Comparison of ENCODE assay signal across 24 mouse cellular contexts in the genomic region with DNA sequence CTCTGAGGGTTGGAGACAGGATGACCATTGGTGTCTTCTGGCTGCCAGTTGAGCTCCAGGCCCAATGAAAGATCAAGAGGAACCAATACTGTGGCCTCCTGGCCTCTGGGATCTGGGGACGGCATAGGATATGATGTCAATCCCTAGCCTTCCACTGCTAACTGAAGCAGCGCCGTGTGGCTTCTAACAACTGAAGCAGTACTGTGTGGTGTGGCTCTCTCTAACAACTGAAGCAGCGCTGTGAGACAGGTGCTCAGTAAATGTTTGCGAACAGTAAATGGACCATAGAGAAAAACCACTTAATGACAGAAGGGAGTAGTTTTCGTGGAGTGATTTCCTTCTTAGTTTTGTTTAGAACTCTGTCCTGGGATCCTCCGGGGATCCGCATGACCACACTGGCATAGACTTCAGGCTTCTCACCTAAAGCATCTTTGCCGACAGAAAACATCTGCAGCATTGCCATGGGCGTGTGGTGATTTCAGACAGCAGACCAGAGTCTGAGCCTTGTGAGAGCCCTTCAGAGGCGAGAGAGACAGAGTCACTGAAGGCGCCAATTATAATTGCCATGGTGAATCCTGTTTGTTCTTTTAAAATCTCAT.
"Had no signal": no experiment of that assay in that cellular context is flagged by ENCODE, and none has a peak within 500 bp of the region (broad histone marks: within the 10 kb centered on the region; RNA-seq: fewer than 3 reads in every experiment).

No protein-coding gene starts in this region.

- H3K4me1 ChIP-seq: heart, embryonic 15.5 days had no signal

- H3K27me3 ChIP-seq: heart, embryonic 15.5 days; hindbrain, embryonic 15.5 days; limb, embryonic 15.5 days; liver, embryonic 12.5 days had no signal

- ATAC-seq: forebrain, postnatal 0 days; hindbrain, postnatal 0 days; intestine, embryonic 16.5 days; liver, embryonic 12.5 days had no signal

- DNase-seq: forebrain, postnatal 0 days; gastrocnemius, postnatal 14 days; gastrocnemius, postnatal 36 days; heart, adult 11 months; heart, adult 2 months; heart, postnatal 14 days; heart, postnatal 36 days; kidney, adult 11 months; kidney, adult 8-10 months; kidney, postnatal 14 days; layer of hippocampus, adult 9-11 months; layer of hippocampus, postnatal 36 days; left cerebral cortex, postnatal 4 days had no signal

- H3K4me3 ChIP-seq: heart, adult 2 months; heart, embryonic 13.5 days; heart, embryonic 15.5 days; hindbrain, embryonic 13.5 days; hindbrain, embryonic 15.5 days; limb, embryonic 13.5 days; limb, embryonic 15.5 days; liver, embryonic 12.5 days had no signal

- H3K9me3 ChIP-seq: heart, embryonic 13.5 days; heart, embryonic 15.5 days; hindbrain, embryonic 13.5 days; hindbrain, embryonic 15.5 days; limb, embryonic 13.5 days; limb, embryonic 15.5 days; liver, embryonic 12.5 days had no signal

- H3K27ac ChIP-seq: heart, adult 2 months; heart, embryonic 13.5 days; heart, embryonic 15.5 days; hindbrain, embryonic 13.5 days; hindbrain, embryonic 15.5 days; hindbrain, postnatal 0 days; limb, embryonic 13.5 days; limb, embryonic 15.5 days; liver, embryonic 12.5 days; liver, embryonic 14.5 days had no signal

- H3K4me2 ChIP-seq: heart, embryonic 11.5 days; heart, embryonic 13.5 days; heart, embryonic 15.5 days; hindbrain, embryonic 13.5 days; hindbrain, embryonic 15.5 days; limb, embryonic 13.5 days; limb, embryonic 15.5 days; liver, embryonic 12.5 days had no signal

- H3K9ac ChIP-seq: forebrain, postnatal 0 days; heart, embryonic 13.5 days; heart, embryonic 15.5 days; hindbrain, embryonic 13.5 days; hindbrain, embryonic 15.5 days; limb, embryonic 13.5 days; limb, embryonic 15.5 days; liver, embryonic 12.5 days; liver, embryonic 14.5 days had no signal

- H3K36me3 ChIP-seq: heart, embryonic 13.5 days; heart, embryonic 15.5 days; hindbrain, embryonic 13.5 days; hindbrain, embryonic 15.5 days; limb, embryonic 13.5 days; limb, embryonic 15.5 days; liver, embryonic 12.5 days had no signal
